Mouse (Mus musculus) adipocyte (in vitro differentiated cells): ENCODE results near the gene Rbpjl.

Experiments used
- DNase-seq: peaks from one replicate; pipeline ENCODE4 v3.0.0-alpha.2; 2016; ENCODE audit warnings: low spot score

The Rbpjl gene

DNA sequence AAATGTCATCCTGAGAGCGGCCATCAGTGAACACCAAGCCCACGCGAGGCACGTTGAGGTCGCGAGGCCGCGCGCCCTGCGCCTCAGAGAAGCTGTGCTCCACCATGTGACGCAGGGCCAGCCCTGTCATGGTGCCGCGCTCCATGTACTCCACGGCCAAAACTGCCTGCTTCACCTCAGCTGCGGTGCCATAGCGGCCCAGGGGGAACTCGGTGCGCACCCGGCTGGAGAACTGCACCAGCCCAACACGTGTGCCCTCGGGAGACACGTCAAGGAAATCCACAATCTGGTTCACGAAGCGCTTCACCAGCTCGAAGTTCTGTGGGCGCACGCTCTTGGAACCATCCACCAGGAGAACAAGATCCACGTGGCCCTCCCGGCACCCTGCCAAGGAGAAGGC is 9.8 kb upstream of the Rbpjl start:
- no peak for DNase-seq

DNA sequence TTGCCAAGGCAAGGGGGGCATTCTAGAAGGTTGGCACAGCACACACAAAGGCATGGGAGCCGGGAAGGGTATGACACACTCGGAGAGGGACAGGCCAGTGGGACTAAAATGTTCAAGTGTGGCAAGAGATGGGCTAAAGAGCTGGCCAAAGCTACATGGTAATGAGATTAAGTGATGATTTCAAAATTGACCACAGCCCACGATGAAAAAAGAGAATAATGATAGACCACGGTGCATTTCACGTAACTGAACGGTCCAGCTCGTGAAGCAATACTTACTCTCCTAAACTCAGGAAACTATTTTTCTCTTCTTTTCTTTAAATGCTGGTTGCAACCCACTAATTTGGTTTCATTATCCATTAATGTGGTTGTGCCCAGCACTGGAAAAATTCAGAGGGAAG is 6.9 kb upstream of the Rbpjl start:
- DNase-seq = no peak

DNA sequence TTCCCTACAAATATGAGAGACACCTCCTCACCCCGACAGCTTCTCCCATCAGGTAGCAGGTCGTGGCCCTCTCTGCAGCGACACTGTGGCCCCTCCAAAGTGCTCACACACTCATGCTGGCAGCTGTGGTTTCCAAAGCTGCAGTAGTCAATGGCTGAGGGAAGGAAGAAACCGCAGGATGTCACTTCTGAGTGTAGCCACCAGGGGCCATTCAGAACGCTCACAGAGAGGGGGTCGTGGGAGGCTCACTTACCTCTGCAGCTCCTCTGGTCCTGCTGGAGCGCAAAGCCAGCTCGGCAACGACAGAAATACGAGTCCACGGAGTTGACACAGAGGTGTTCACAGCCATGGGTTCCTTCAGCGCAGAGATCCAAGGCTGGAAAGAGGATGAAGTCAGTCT is 6.0 kb upstream of the Rbpjl start:
- DNase-seq = no peak

DNA sequence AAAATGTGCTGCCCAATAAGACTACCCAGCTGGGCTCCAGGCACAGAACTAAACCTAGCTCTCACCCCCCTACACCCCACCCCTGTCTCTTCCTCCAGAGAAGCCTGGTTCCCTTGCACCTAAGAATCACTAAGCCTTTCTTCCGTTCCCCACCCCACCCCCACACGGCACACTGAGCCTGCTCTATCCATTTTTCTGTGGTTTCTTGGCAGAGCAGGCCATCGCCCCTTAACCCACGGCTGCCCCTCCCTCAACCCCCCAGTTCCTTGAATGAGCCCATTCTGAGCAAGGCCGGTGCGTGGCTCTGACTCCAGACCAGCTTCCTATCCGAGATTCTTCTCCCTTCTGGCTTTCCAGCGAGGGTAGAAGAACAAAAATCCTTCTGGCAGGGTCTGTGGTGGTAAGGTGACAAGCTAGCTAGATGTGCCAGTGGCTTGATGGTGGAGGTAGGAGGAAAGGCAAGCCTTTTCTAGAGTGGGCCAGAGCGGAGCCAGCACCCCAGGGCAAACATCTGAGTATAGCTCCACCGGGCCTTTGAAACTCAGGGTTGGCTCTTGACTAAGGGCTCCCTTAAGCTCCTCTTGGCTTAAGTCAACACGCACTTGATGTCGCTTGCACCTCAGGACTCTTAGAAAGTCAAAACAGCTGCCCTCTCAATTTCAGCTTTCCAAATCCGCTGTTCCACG is 598 bp downstream of the Rbpjl start:
- no peak for DNase-seq

DNA sequence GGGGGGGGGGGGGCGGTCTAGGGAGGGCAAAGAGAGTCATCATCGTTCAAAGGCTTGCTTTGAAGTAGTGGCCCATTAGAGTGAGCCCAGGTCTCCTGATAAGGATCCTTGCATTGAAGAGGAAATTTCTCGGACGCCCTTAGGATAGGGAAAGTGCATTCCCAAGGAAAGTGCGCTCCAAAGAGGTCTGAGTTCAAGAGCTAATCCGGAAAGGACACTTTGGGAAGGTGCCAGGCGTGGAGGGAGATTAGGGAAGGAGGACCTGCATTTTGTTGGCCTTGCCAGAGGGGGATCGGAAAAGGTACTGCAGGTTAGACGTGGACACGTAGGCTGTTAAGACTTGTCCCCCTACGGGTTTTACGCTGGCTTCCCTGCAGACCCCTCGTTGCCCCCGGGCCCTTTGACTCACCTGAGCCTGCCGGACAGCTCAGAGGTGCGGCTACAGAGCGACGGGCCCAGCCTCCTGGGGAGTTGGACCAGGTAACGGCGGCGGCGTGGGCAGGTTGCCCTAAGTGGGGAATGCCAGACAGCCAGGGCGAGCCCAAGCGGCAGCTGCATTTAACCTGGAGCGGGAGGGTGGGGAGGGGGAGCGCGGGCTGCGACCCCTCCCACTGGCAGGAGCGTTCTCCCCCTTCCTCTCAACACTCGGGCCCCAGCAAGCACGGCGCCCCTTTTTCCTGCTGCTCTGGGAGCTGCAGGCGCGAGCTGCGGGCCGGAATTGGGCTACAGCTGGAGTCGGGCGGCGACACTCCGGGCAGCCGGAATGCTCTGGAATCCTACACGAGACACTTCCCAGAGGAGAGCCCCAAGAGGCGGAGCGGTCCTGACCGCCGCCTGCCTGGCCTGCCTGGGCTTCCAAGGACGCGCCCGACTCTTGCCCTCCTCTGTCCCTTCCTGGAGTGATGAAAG is 1.4 kb downstream of the Rbpjl start:
- DNase-seq = no peak

DNA sequence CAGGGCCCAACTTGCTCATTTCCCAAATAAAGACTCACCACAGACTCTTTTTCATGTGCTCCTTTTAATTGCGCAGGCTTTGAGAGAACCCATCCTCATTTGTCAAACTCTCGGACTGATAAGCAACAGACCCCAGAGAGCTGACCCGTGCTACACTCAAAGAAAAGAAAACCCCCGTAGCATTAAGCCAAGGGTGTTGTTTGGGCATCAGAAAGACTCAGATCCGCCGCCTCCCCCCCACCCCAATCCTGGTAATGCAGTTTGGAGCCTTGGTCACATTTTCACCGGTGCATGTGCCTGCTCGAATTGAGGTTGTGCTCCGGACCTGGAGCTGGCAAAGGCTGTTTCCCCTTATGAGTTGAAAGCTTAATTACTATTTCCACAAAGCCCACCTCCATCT is 2.1 kb downstream of the Rbpjl start, which contains the start of gene Matn4:
Matn4 (minus strand) TSS at position 101 of the 400 bp plus-strand sequence.
- DNase-seq = no peak

DNA sequence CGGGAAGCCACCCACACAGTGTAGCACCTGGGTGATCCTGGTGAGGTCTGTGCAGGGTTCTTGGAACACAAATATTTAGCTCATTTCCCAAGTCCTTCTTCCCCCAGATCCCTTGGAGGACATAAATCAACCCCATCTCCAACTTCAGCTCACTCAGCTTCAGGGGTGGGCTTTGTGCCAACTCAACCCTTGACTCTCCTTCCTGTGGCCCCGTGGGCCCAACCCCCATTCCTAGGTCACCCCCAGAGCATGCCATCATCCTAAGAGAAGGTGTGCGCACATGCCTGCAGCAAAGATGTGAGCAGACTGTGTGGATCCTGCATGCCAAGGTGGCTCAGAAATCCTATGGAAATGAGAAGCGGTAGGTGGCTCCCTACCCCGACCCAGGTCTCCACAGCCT is 2.6 kb downstream of the Rbpjl start:
- DNase-seq = no peak

DNA sequence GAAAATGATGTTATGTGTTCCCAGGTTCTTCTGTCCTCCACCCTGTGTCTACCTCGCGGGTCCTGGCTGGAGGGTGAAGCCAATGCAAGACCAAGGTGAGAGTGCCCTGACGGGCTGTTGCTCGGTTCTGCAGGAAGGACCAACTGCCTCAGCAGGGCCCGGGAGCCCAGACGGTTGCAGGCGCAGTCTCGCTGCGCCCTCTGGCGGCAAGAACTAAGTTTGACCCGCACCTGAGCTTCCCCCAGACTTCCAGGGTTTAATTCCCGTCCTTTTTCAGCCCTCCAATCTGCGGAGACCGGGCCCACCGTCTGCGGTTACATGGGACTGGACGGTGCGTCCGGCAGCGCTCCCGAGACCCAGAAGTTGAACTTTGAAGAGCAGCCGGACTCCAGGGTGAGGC is 4.8 kb downstream of the Rbpjl start:
- DNase-seq = peak; percentile 68

DNA sequence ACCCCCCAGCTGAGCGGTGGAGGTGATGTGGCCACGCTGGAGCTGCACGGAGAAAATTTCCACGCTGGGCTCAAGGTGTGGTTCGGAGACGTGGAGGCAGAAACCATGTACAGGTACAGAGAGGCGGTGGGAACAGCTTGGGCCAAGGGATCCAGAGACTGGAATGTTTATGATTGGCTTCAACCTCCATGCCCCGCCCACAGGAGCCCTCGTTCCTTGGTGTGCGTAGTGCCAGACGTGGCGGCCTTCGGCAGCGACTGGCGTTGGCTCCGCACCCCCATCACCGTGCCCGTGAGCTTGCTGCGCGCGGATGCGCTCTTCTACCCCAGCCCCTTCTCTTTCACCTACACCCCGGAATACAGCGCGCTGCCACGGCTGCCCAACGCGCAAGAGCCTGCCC is 11.2 kb downstream of the Rbpjl start:
- no peak for DNase-seq

DNA sequence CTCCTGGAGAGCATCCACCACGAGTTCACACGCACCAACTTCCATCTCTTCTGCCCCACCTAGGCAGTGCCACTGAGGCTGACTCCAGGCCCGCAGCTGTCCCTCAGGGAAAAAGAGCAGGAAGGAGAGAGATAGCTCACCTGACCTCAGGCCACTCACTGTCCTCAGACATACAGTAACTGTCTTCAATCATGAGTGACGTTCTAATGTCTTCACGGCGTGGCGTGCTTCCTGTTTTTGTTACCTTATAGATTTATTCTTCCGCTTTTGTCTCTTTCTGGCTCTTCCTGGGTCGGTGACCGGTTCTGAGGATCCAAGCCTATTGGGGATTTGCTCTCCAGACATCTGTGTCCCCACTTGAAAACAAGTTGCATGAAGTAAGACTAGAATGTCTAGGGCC is 11.6 kb downstream of the Rbpjl start:
- DNase-seq = no peak

DNA sequence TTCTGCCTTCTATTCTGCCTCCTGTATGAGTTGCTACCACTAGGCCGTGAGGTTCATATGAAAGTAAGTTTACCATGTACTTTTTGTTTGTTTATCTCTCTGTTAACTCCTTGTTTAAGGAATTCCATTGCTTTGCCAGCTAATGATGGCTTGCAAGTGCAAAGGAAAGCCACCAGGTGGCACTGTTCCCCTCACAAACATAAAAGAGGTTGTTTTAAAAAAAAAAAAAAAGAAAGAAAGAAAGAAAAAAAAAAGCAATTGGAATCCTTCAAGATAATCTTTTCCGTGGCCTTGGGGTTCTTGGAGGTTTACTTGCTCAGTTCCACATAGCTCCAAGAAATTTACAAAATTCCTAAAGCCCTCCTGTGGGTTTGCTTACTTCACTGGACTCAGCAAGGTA is 14.3 kb downstream of the Rbpjl start:
- peak; percentile 81 for DNase-seq

DNA sequence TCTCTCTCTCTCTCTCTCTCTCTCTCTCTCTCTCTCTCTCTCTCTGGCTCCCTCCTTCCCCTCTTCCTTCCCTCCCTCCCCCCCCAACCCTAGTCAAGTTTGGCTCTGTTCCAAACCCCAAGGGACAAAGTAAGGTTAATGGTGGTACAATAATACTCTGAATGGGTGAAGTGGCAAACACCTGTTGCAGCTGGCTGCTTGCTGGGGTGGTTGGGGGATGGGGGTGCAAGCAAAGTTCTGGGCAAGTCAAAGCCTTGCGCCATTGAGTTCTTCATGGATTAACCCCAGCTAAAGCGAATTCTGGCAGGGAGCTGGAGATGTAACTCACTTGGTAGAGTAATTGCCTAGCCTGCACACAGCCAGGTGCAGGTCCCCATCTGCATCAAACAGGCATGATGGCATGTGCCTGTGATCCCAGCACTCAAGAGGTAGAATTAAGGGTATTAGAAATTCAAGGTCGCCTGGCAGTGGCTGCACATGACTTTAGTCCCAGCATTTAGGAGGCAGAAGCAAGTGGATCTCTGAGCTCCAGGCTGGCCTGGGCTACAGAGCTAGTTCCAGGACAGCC is 15.5 kb downstream of the Rbpjl start:
- no peak for DNase-seq

DNA sequence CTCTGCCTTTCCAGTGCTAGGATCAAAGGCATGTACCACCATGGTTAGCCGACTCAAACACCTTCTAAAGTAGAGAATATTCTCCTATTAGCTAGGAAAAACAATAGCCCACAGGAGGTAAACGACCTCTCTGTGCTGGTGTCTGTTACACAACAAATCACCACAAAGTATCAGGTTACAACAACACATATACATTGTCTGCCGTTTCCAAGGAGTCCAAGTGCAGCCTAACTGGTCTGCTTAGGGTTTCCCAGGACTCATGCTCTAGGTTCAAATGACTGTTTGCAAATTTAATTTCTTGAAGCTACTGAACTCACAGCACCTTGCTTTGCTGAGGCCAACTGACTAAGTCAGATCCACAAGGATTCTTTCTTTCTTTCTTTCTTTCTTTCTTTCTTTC is 16.5 kb downstream of the Rbpjl start:
- DNase-seq = peak; percentile 45

DNA sequence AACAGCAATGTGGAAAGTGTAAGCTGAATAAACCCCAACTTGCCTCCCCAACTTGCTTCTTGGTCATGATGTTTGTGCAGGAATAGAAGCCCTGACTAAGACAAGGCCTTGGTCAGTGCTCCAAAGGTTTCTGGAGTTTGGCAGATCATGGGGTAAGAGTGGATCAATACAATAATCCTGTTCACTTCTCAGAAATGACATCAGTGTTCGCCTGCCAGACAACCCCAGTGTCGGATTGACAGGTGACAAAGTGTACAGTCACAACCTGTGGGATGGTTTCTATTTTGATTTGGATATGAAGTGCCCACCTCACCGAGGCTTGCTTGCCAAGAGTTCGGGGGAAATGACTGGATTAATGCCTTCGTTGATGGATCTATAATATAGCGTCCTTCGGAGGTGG is 18.4 kb downstream of the Rbpjl start:
- no peak for DNase-seq

DNA sequence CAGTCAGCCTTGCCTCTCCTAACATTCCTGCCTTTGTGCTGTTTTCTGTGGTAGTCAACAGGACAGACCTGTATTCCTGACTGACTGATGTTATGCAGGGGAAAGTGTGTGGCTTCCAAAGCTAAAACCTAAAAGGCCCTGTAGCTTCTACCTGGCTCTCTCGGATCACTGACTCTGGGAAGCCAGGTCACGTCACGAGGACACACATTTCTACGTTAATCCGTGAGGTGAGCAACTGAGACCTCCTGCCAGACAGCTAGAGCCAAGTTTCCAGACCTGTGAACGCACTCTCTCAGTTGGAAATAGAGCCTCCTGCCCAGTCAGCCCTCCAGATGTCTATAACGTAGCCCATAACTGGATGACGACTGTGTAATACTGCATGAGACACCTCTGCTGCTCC is 19.0 kb downstream of the Rbpjl start:
- no peak for DNase-seq

DNA sequence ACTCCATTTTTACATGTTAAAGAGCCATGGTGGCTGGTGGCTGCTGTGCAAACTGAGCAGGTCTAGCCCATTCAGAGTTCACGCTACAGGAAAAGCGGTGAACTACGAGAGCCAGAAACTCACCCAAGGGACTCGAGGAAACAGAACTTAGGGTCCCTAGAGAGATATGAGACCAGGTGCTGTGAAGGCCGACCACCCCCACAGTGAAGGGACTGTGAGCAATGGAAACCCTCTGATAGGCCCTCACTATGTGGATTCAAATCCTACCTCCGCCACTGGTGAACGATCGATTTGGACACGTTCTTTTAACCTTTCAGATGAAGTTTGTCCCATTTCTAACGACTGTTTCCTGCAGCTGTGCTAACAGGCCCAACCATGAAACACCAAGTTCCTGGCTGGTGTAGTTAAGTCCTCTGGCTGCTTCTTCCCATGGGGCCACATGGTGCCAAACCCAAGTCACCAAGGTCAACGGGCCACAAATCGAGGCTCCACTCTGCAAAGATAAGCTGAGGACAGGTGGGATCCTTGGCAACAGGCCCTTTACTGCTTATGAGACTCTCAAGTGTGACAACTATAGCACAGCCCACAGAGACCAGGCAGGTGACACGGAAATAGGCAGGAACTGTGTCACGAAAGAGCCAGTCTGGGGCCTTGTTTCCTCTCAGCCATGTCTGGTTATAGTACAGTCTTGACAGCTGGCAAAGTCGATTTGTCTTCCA is 19.9 kb downstream of the Rbpjl start:
- peak; percentile 38 for DNase-seq

DNA sequence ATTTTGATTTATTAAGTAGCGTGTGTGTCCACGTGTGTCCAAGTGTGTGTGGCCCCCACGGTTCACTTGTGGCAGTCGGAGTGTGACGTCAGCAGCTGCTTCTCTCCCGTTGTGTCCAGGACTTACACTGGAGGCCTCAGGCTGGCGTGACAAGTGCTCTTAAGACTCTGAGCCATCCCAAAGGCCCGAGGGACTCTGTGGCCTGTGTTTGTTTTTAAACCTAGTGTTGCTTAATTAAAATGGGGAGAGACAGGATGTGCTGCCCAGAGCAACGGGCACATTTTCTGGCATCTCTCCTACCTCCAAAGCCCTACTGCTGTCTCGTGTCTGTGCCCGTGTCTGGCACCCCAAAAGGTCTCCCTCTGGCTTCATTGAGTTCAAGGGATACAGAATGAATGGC is 20.5 kb downstream of the Rbpjl start:
- peak; percentile 61 for DNase-seq

DNA sequence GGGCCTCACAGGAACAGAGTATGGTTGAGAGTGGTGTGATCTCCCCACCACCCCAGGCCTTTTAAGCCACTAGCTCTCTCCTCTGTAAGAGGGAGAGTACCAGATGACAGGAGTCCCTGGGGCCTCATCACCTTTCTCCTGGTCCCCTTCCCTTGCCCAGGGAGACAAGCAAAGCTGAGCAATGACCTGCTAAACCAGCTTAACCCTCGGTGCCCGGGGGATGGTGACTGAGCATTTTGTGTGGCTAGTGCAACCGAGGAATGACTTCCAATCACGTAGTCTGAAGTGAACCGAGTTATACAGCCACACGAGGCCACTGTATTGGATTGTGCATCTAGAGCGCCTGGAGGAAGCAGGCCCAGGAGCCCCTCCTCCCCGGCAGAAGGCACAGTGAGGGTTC is 21.5 kb downstream of the Rbpjl start:
- DNase-seq = no peak

DNA sequence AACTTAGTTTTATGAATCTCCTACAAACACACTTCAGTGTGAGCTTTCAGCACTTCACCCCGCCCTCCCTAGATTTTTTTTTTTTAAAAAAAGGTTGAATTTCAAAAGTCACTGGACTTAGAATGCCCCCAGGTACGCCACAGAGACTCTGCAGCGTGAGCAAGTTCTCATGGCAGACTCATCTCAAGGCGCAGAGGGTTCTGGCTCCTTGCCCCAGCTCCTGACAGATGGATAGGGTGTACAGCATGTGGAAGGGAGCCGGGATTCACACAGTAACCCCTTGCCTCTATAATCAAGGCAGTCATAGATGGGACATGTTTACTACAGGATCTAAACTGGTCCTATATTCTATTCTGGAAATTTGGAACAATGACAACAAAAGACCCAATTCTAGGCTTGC is 22.5 kb downstream of the Rbpjl start:
- no peak for DNase-seq

DNA sequence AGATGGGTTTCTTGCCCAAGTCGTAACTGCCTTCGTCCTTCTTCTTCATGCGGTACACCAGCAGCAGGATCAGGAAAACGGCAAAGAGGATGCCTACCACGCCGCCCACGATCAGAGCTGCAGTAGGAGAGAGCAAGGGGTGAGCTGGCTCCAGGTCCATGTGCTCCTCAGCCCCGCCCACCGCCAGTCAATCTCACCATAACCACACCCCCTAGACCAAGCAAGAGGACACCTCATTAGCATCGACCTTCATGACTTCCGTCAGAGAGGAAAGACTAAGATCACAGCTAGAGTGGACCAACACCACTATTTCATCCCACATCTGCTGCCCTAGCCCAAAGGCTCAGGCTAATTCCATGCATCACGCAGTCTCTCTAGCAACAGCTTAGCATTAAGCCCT is 23.2 kb downstream of the Rbpjl start:
- DNase-seq = no peak

DNA sequence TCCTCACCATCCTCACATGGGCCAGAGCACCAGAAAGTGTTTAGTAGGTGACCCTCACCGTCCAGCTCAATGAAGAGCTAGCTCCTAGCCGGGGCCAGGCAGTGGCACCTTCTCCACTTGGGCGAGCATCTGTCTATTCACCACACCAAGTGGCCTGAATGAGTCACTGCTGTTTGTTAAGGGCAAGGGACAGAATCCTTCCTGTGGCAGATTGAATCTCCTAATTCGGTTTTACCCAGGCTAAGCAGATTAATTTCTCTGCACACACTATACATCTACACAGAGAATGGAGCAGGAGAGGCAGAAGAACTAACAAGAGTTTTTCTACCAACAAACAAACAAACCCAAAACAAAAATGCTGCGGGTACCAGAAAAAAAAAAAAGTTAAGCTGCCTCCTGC is 24.0 kb downstream of the Rbpjl start:
- no peak for DNase-seq

DNA sequence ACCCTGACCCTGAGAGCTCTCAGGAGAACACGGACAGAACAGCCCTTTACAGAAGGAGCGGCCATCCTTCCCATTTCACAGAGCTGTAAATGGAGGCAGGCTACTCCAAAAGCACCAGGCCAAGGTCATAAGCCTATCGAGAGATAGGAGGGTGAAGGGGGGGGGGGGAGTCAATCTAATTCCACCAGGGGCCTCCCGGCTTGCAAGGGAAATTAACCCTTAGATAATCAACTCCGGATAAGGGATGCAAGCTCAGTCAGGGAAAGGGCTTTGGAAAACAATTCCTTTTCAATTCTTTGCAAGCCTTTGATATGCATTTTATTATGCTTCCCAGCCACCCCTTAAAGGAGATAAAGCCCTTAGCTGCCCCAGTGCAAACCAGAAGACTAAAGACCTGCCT is 25.5 kb downstream of the Rbpjl start:
- DNase-seq = no peak
